Mouse (Mus musculus) hindbrain, embryonic 15.5 days (tissue): ENCODE measurements around the gene Rap1b. TPM values are rescaled to one million over a fixed set of nuclear protein-coding genes. Genes with fewer than 3 reads are reported as not detected.

Source experiments
- ATAC-seq: fragments of 200-750 bp; cut with Nextera tagmentation; 2 replicates; pipeline ENCODE4 v1.8.0; 2017; ENCODE audit warnings: low read depth, moderate number of reproducible peaks, moderate TSS enrichment; ENCODE audit not compliant: low FRiP score
- H3K27ac ChIP-seq: fragments of 300-500 bp; sonication (generic); replicated peaks from 2 replicates; pipeline ENCODE4 v1.5.1; 2015; ENCODE audit warnings: mild to moderate bottlenecking, inconsistent platforms
- H3K27me3 ChIP-seq: fragments of 300-500 bp; sonication (generic); 2 replicates; pipeline ENCODE4 v1.6.1; 2015; ENCODE audit warnings: control low read depth, inconsistent platforms
- H3K36me3 ChIP-seq: fragments of 300-500 bp; sonication (generic); 2 replicates; pipeline ENCODE4 v1.6.1; 2015; ENCODE audit warnings: control low read depth, inconsistent platforms
- H3K4me1 ChIP-seq: fragments of 300-500 bp; sonication (generic); replicated peaks from 2 replicates; pipeline ENCODE4 v1.6.1; 2015; ENCODE audit warnings: control low read depth, inconsistent platforms
- H3K4me2 ChIP-seq: fragments of 300-500 bp; sonication (generic); 2 replicates; pipeline ENCODE4 v1.6.1; 2015; ENCODE audit warnings: moderate library complexity, mild to moderate bottlenecking, inconsistent platforms
- H3K4me3 ChIP-seq: fragments of 300-500 bp; sonication (generic); 2 replicates; pipeline ENCODE4 v1.5.1; 2015; ENCODE audit warnings: mild to moderate bottlenecking, inconsistent platforms
- H3K9ac ChIP-seq: fragments of 300-500 bp; sonication (generic); 2 replicates; pipeline ENCODE4 v1.6.1; 2015; ENCODE audit warnings: inconsistent platforms
- H3K9me3 ChIP-seq: fragments of 300-500 bp; sonication (generic); 2 replicates; pipeline ENCODE4 v1.6.1; 2016; ENCODE audit warnings: control low read depth, inconsistent platforms
- WGBS: fragments of 180-500 bp; shearing (Covaris S2); methylation state at CpG from one replicate; pipeline ENCODE4 v1.1.7; 2015; 5-methylcytosine and 5-hydroxymethylcytosine counted together
- polyA plus RNA-seq: library from polyadenylated mRNA; unstranded; fragments of >200 nt; fragmentation: Nextera tagmentation; extraction: Ambion mirVana; gene quantifications from 2 replicates; pipeline ENCODE4 v1.2.1, GENCODE M21; 2015

The Rap1b gene
- polyA plus RNA-seq, 1 experiment from 2014 or later: 158 TPM

DNA sequence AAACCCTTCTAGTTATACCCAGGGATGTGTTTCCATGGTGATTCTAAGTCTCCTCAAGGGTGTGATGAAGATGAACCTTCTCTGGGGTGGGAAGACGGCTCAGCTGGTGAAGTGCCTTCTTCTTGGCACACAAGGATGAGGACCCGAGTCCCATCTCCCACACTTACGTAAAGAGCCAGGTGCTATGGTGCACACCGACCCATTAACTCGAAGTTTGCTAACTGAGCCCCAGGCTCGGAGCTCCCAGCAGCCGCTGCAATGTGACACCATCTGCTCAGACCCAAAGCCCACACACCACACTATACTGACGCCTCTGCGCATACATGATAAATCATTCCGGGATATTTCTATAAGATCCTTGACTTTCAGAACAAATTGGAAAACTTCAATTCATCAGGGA, 29.1 kb upstream of the Rap1b start:
- Histone ChIP-seq H3K9me3 (no peaks in the 10 kb centered on the region), H3K36me3 (no peaks in the 10 kb centered on the region), H3K4me1 (no peaks in the 10 kb centered on the region), H3K9ac (no peak overlapping the region), H3K27me3 (no peaks in the 10 kb centered on the region), H3K4me3 (no peak overlapping the region), H3K4me2 (no peak overlapping the region), H3K27ac (no peak overlapping the region)
- 74% methylated on average over 10 of the region's 10 CpGs for WGBS
- ATAC-seq: no peak

DNA sequence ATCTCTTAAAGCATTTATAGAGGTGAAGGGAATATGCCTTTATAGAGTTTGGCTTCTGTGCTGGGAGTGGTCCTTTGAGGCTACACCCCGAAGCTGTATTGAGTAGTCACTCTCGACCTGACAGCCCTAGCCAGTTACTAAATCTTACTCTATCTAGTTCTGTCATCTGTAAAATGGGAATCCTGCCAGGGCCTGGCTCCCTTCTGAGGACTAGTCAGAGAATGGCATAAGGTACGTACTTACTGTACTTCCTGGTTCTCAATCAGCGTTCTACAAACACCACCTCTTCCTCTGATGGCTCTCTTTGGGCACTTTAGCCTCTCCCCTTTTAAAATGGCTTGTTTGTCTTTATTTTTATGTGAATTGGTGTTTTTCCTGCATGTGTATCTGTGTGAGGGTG, 28.1 kb upstream of the Rap1b start:
- Histone ChIP-seq H3K27me3 (no peaks in the 10 kb centered on the region), H3K4me2 (no peak overlapping the region), H3K9ac (no peak overlapping the region), H3K4me3 (no peak overlapping the region), H3K36me3 (no peaks in the 10 kb centered on the region), H3K4me1 (no peaks in the 10 kb centered on the region), H3K27ac (no peak overlapping the region), H3K9me3 (no peaks in the 10 kb centered on the region)
- WGBS: 79% methylated on average over 4 of the region's 4 CpGs
- no peak for ATAC-seq

DNA sequence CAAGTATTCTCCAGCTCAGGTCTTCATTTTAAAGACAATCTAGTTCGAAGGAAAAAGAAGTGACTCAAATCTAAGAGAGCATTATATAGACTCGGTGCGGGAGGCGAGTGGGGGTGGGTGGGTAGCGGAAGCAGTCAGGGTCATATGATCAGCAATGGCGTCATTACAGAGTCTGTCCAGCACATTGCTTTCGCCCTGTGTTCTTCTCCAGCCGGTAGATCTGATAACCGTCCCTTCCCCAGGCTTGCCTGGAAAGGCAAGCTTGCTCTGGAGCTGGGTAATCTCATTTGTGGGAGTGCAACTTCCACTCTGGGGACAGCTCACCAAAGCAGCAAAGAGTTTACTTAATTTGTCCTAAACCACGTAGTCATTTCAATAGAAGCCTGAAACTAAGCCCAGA, 26.6 kb upstream of the Rap1b start:
- H3K4me1 ChIP-seq: no peaks in the 10 kb centered on the region
- no peaks in the 10 kb centered on the region for H3K27me3 ChIP-seq
- H3K4me2 ChIP-seq: no peak overlapping the region
- H3K4me3 ChIP-seq: no peak overlapping the region
- H3K9ac ChIP-seq: no peak overlapping the region
- no peak overlapping the region for H3K27ac ChIP-seq
- no peaks in the 10 kb centered on the region for H3K36me3 ChIP-seq
- no peak for ATAC-seq
- 84% methylated on average over 10 of the region's 10 CpGs for WGBS
- H3K9me3 ChIP-seq: no peaks in the 10 kb centered on the region

DNA sequence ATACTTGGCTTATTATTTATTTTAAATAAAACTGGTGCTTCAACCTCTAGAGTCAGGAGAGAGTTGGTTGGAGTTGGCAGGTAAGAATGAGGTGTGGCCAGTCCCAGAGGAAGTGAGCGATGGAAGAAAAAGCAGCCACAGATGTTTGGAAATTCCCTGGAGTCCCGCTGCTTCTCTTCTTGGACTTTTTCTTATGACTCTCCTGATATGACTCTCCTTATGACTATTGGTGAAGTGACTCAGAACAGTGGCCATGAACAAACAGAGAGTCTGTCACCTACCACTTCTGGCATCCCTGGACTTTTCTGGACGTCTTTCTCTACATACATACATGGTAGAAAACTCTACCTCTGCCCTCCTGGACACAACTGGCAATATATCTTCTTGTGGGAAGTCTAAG, 21.5 kb upstream of the Rap1b start:
- Histone ChIP-seq H3K9me3 (no peaks in the 10 kb centered on the region), H3K27ac (no peak overlapping the region), H3K27me3 (no peaks in the 10 kb centered on the region), H3K4me3 (no peak overlapping the region), H3K9ac (no peak overlapping the region), H3K4me2 (no peak overlapping the region), H3K4me1 (no peaks in the 10 kb centered on the region), H3K36me3 (no peaks in the 10 kb centered on the region)
- ATAC-seq: no peak
- 89% methylated on average over 3 of the region's 3 CpGs for WGBS

DNA sequence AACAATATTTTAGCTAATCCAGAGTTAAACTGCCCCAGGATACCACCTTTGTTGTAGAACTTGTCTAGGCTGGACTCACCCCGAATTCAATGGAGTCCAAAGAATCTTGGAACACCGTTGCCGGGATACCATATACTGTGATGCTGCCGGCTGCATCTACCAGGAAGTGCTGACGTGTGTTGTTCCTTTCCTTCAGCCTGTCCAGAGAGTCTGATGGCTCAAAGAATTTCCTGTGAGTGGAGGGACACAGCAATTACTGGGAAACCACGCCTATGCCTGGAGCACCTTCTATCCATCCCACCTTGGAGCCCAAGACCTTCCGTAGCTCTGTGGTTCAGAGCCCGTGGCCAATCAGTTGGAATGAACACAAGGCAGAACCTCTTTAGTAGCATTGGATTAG, 20.8 kb upstream of the Rap1b start:
- ATAC-seq: no peak
- Histone ChIP-seq H3K4me1 (no peaks in the 10 kb centered on the region), H3K4me3 (no peak overlapping the region), H3K36me3 (no peaks in the 10 kb centered on the region), H3K9me3 (no peaks in the 10 kb centered on the region), H3K27ac (no peak overlapping the region), H3K9ac (no peak overlapping the region), H3K4me2 (no peak overlapping the region), H3K27me3 (no peaks in the 10 kb centered on the region)
- 63% methylated on average over 8 of the region's 8 CpGs for WGBS

DNA sequence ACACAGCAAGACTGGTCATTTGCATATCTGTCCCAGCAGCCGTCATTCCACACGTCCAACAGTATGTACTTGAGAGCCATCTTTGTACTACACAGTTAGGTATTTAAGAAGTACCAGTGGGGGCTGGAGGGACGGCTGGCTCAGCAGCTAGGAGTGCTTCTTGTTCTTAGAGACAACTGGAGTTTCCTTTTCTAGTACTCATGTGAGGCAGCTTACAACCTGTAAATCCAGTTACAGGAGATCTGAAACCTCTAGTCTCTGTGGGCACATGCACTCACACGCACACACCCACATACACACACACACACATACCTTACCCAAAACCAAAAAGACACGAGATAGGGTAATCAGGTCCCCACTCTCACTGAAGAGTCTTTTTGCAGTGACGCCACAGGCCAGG, 18.9 kb upstream of the Rap1b start:
- Histone ChIP-seq H3K36me3 (no peaks in the 10 kb centered on the region), H3K9ac (no peak overlapping the region), H3K4me3 (no peak overlapping the region), H3K4me1 (no peaks in the 10 kb centered on the region), H3K9me3 (no peaks in the 10 kb centered on the region), H3K4me2 (no peak overlapping the region), H3K27me3 (no peaks in the 10 kb centered on the region), H3K27ac (no peak overlapping the region)
- 71% methylated on average over 6 of the region's 6 CpGs for WGBS
- ATAC-seq: no peak

DNA sequence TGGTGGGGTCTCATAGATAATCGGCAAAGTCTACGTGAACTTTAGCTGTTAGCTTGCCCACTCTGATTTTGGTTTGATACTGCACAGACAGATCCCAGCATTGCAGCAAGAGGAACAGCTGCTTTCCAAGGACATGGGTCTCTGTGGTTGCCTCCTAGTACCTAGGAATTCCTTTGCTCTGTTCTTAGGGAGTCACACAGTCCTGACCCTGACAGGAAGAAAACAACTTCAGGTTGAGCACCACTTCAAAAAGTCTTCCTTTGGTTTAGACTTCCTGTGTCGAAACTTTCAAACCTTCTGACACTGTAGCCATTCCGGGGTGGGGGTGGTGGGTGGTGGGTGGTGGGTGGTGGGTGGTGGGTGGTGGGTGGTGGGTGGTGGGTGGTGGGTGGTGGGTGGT, 18.4 kb upstream of the Rap1b start:
- no peak overlapping the region for H3K9ac ChIP-seq
- no peaks in the 10 kb centered on the region for H3K27me3 ChIP-seq
- no peak overlapping the region for H3K4me2 ChIP-seq
- no peak overlapping the region for H3K27ac ChIP-seq
- 97% methylated on average over 4 of the region's 4 CpGs for whole genome bisulfite sequencing
- H3K4me3 ChIP-seq: no peak overlapping the region
- no peaks in the 10 kb centered on the region for H3K36me3 ChIP-seq
- no peaks in the 10 kb centered on the region for H3K9me3 ChIP-seq
- no peak for ATAC-seq
- no peaks in the 10 kb centered on the region for H3K4me1 ChIP-seq

DNA sequence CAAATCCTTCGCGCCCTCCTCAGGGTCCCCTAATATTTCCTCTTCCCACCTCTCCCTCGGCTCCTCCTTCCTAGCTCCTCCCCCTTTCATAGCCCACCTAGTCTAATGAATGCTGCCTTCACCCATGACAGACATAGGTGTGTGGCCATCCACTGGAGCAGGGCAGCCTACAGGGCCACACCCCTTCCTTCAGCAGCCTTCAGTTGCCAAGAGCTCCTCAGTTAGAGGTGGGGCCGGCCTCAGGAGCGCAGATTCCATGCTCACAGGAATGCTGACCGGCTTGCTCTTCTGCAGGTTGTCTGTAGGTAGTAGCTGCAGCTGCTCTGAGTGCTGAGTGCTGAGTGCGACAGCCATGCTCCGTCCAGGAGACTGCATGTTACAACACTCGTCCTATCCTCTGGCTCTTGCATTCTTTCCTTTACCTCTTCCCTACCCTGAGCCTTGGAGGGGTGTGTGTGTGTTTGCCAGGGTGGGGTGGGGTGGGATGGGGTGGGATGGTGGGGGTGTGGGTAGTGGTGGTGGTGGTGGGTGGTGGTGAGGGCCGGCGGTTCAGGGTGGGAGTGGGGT, 16.3 kb upstream of the Rap1b start:
- Histone ChIP-seq H3K4me3 (no peak overlapping the region), H3K36me3 (no peaks in the 10 kb centered on the region), H3K4me1 (no peaks in the 10 kb centered on the region), H3K27me3 (no peaks in the 10 kb centered on the region), H3K27ac (no peak overlapping the region), H3K9me3 (no peaks in the 10 kb centered on the region), H3K9ac (no peak overlapping the region), H3K4me2 (no peak overlapping the region)
- ATAC-seq: no peak
- WGBS: 78% methylated on average over 11 of the region's 11 CpGs

DNA sequence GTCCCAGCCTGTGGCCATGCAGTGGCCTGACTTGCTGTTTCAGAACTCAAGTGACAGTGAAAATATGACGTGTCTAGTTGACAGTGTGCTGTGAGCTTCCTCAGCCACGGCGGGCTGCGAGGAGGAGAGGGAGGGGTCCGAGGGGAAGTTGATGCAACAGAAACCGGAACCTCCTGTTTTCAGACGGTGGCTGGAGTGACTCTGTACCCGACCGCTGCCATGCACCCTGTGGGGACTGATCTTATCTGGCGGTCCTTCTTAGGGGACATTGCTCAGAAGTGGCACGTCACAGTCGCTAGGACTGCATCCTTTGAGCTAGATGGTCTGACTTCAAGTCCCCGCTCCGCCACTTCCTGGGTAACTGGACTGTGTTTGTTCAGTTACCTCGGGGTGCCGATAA, 15.1 kb upstream of the Rap1b start:
- Histone ChIP-seq H3K4me1 (no peaks in the 10 kb centered on the region), H3K9me3 (no peaks in the 10 kb centered on the region), H3K27ac (no peak overlapping the region), H3K4me3 (no peak overlapping the region), H3K27me3 (no peaks in the 10 kb centered on the region), H3K36me3 (no peaks in the 10 kb centered on the region), H3K9ac (no peak overlapping the region), H3K4me2 (no peak overlapping the region)
- 77% methylated on average over 16 of the region's 16 CpGs for WGBS
- ATAC-seq: no peak

DNA sequence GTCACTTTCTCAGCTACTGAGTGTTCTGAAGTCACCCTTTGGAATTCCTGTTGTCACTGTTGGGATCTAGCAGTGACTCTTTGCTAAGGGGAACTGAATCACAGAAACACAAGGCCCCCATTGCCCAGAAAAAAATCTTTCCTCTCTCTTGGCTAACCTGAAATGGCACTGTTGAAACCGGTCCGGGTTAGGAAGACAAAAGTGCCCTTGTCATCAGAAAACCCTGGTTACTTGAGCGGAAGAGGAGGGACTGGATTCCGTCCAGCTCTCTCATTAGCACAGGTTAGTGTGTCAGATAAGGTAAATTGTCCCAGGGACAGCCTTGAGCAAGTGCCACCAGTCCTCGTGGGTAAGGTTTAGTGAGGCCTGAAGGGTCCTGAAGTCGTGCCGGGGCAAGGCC, 14.5 kb upstream of the Rap1b start:
- Histone ChIP-seq H3K9me3 (no peaks in the 10 kb centered on the region), H3K4me2 (no peak overlapping the region), H3K27ac (no peak overlapping the region), H3K4me3 (no peak overlapping the region), H3K36me3 (no peaks in the 10 kb centered on the region), H3K9ac (no peak overlapping the region), H3K27me3 (no peaks in the 10 kb centered on the region), H3K4me1 (no peaks in the 10 kb centered on the region)
- ATAC-seq: no peak
- 83% methylated on average over 7 of the region's 7 CpGs for WGBS

DNA sequence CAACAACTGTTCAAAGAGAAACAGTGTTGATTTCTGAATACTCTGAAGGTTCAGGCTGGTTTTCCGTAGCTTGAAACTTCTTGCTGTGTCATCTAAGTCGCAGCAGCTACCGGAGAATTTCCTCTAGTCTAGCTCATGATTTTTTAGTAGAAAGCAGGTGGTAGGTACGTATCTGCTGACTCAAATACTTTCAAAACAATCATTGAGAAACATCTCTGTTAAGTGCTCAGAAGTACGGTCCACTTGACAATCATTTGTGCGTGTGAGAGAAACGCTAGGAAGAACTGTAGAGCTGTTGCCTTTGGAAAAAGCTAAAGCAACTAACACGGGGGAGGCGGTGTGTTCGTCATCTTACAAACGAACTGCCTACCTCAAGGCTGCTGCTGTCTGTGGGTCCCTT, 14.0 kb upstream of the Rap1b start:
- Histone ChIP-seq H3K27ac (no peak overlapping the region), H3K9me3 (no peaks in the 10 kb centered on the region), H3K4me1 (no peaks in the 10 kb centered on the region), H3K9ac (no peak overlapping the region), H3K4me2 (no peak overlapping the region), H3K36me3 (no peaks in the 10 kb centered on the region), H3K4me3 (no peak overlapping the region), H3K27me3 (no peaks in the 10 kb centered on the region)
- ATAC-seq: no peak
- WGBS: 92% methylated on average over 11 of the region's 11 CpGs

DNA sequence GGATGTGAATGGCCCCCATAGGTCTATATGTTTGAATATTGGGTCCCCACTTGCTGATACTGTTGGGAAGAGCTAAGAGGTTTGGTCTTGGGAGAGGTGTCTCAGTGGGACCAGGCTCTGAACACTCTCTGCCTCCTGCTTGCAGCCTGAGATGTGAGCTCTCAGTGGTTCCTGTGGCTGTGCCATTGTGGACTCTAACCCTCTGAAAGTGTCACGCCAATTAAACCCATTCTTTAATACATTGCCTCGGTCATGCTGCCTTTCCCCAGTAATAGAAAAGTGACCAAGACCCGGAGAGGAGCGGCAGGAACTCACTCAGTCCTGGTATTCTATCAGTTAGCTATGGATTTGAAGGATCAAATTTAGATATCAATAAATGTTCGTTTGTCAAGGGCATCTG, 12.4 kb upstream of the Rap1b start:
- H3K36me3 ChIP-seq: no peaks in the 10 kb centered on the region
- 39% methylated on average over 5 of the region's 5 CpGs for WGBS
- no peak for ATAC-seq
- no peak overlapping the region for H3K9ac ChIP-seq
- no peak overlapping the region for H3K27ac ChIP-seq
- no peak overlapping the region for H3K4me3 ChIP-seq
- H3K27me3 ChIP-seq: no peaks in the 10 kb centered on the region
- no peaks in the 10 kb centered on the region for H3K9me3 ChIP-seq
- no peak overlapping the region for H3K4me2 ChIP-seq
- no peaks in the 10 kb centered on the region for H3K4me1 ChIP-seq

DNA sequence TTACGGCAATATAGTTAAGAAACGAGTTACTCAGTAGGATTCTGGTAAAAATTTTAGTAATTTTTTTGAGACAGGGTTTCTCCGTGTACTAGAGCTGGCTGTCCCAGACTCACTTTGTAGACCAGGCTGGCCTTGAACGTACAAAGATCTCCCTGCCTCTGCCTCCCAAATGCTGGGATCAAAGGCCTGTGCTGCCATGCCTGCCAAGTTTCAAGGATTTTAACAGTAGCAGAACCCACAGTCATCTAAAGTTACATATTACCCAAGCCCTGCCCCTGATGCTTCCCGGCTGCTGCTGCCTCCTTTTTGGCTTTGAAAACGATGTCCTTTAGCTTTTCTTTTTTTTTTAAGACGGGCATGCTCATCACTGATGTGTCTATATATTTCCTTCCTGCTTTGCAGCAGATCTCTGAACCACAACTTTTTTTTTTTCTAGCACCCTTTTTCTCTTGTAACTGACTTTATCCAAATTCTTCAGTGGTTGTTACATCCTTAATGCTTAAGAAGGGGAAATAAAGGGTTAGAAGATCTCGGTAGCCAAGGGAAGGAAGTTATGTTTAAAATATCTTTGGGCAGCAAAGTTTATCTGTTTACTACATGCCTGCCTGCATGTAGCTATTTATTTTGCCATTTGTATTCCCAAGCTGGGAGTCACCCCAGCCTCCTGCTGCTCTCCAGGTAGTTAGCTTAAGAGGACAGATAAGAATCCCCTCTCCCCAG, 10.3 kb upstream of the Rap1b start:
- no peaks in the 10 kb centered on the region for H3K27me3 ChIP-seq
- H3K4me3 ChIP-seq: no peak overlapping the region
- no peak overlapping the region for H3K27ac ChIP-seq
- 83% methylated on average over 8 of the region's 8 CpGs for WGBS
- H3K4me2 ChIP-seq: no peak overlapping the region
- H3K36me3 ChIP-seq: no peaks in the 10 kb centered on the region
- no peak overlapping the region for H3K9ac ChIP-seq
- no peaks in the 10 kb centered on the region for H3K9me3 ChIP-seq
- no peak for ATAC-seq
- H3K4me1 ChIP-seq: no peaks in the 10 kb centered on the region
